Mouse (Mus musculus) gastrocnemius, adult 18-20 months (tissue): ENCODE results near the gene Chfr. TPM values are rescaled to one million over a fixed set of nuclear protein-coding genes. Genes with fewer than 3 reads are reported as not detected.

Source experiments
- total RNA-seq, 2 experiments: library from RNA; stranded (reverse); gene quantifications; 2 replicates each; pipeline ENCODE4 v1.2.3; 2021

Gene Chfr
- total RNA-seq, 2 experiments from 2014 or later = 10.5 TPM

Other genes starting within 250 kb of the Chfr start
- 1 to 10 TPM; 4.4 to 6.1 TPM for gene Gm15446, start 212.4 kb upstream of the Chfr start, total RNA-seq
- gene Zfp932, start 139.3 kb upstream of the Chfr start, total RNA-seq = 1 to 10 TPM; 7.3 to 9.8 TPM
- gene Gm17655, start 63.3 kb upstream of the Chfr start, total RNA-seq = 1 to 10 TPM in 1 of 2 experiments, under 1 TPM in 1; 0.94 to 1.8 TPM
- gene Gm35315, start 41.4 kb upstream of the Chfr start, total RNA-seq = under 1 TPM; 0.24 to 0.39 TPM
- gene Plcxd1, start 35.9 kb upstream of the Chfr start, total RNA-seq = not detected
- gene Gtpbp6, start 27.6 kb upstream of the Chfr start, total RNA-seq = 10 to 100 TPM; 12.6 to 16.8 TPM
- 1 to 10 TPM; 4.0 to 4.5 TPM for gene Zfp605, start 25.8 kb upstream of the Chfr start, total RNA-seq
- 10 to 100 TPM; 39.6 to 46.1 TPM for gene Golga3, start 40.9 kb downstream of the Chfr start, total RNA-seq
- 10 to 100 TPM; 29.7 to 30.3 TPM for gene Ankle2, start 95.2 kb downstream of the Chfr start, total RNA-seq
- gene Pgam5, start 134.1 kb downstream of the Chfr start, total RNA-seq = 10 to 100 TPM; 28.2 to 30.2 TPM
- gene Pxmp2, start 150.3 kb downstream of the Chfr start, total RNA-seq = 10 to 100 TPM; 50.2 to 53.2 TPM
- 1 to 10 TPM; 1.4 to 1.6 TPM for gene Pole, start 150.5 kb downstream of the Chfr start, total RNA-seq
- gene P2rx2, start 207.4 kb downstream of the Chfr start, total RNA-seq = not detected
- gene Lrcol1, start 208.9 kb downstream of the Chfr start, total RNA-seq = not detected